Mouse (Mus musculus): ENCODE measurements around the gene Mapk10.

GRCm38 (mm10) chr5:103229321-103229720 lies 18.2 kb upstream of the Mapk10 start:
- TF ChIP-seq CTCF (IDR thresholded peaks at IDR 0.05; ENCODE audit: extremely low read depth, insufficient read length, insufficient replicate concordance, low read depth, low read length): no peak
- TF ChIP-seq POLR2A (IDR thresholded peaks at IDR 0.05; ENCODE audit: low read depth, low read length): no peak

Data from small intestine, adult 2 months (tissue).